Mouse (Mus musculus): ENCODE measurements around the gene Slit1.

The Slit1 gene

DNA sequence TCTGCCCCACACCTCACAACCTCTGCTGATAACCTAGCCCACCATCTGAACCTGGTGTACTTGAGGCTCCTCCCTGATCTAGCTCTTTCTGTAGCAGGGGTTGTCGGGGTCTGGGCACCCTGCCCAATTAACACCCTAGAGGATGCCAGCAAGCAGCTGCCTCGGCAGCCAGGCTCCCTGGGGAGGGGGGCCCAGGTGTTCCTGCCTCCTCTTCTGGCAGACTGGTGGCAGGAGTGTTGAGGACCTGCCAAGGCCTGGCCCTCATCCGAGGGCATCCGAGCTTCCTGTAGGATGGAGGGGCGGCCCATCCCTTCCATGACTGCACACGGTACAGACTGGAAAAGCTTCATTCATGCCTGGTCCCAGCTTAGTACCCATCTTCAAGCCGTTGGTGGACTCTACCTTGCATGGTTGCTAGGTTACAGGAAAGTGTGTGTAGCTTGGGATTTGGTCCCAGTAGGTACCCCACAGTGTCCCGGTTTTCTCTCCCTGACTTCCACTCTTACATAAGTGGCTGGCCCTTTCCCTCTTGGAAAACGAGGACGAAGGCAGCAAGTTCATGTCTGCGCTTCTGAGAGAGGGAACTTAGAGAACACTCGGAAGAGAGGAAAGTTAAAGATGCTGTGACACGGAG is 57.9 kb downstream of the Slit1 start:
- DNase-seq = no peak

GRCm38 (mm10) chr19:41684874-41685273 is 58.6 kb downstream of the Slit1 start:
- DNase-seq = no peak

DNA sequence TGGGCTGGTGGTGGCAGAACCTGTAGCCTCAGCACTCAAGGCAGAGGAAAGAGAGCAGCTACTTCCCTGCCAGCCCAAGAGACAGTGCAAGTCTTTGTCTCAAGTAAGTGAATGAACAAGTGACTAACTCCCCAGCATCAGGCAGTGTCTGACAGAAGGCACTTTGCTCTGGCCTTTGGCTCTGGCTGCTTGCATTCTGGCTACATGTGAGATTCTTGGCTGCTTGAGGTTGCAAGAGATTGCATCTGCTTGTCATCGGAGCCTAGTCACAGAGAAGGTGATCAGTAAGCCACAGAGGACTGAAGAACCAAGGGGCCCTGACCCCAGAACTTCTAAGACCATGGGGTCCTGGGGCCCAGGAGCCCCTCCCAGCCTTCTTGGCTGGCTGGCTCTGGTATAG is 59.5 kb downstream of the Slit1 start:
- no peak for DNase-seq

GRCm38 (mm10) chr19:41680267-41680666 is 63.2 kb downstream of the Slit1 start:
- no peak for DNase-seq

DNA sequence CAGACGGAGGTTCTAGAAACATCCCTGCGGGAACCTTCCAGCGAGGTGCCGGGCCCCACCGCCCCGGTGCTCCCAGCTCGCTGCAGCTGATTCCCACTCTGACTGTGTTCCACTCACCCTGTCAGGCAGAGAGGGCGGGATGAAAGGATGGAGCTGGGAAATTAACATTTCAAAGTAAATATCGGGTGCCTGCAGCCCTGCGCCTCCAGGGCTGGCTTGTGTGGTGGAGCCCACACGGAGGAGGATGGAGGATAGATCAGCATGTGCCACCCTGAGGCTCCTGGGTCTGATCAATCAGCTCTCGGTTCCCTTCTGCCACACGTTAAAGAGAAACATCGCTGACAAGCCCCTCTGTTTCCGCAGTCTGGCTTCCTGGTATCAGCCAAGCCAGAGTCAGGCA is 64.4 kb downstream of the Slit1 start:
- no peak for DNase-seq

DNA sequence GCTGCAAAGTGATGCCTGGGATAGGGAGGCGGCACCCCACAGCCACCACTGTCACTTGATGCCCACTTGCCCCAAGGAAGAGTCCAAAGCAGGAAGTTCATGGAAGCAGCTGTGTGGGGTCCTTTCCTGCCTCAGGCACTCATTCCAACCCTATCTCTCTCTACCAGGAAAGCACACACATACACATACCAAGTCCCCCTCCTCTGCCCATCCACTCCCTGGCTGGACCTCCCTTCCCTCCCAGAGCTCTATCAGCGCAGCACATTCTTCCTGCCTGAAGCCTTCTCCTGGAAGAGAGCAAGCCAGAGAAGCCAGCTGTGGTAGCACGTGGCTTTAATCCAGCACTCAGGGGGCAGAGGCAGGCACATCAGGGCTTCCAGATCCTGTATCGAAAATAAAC is 65.9 kb downstream of the Slit1 start:
- DNase-seq = no peak

GRCm38 (mm10) chr19:41675583-41675982 is 67.9 kb downstream of the Slit1 start:
- DNase-seq = no peak

- DNase-seq = no peak
Observed at GRCm38 (mm10) chr19:41674366-41674765, 69.1 kb downstream of the Slit1 start.

- DNase-seq = no peak
Observed at GRCm38 (mm10) chr19:41672836-41673235, 70.6 kb downstream of the Slit1 start.

DNA sequence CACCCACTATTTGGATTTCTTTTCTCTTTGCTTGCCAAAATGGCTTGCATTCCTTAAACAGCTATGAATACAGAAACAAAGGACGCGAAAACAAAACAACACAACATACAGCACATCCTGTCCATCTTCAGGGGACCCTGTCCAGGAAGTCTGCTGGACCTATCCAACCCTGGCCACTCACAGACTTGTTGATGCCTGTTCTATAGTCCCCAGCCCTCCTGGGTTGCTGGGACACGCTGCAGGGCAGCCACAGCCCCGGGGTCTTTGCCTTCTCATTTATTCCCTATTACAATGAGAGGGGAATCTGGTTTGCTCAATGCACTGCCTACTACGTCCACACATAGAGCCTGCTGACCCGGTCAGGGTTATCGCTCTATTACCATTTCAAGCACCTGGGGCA is 72.5 kb downstream of the Slit1 start:
- no peak for DNase-seq

DNA sequence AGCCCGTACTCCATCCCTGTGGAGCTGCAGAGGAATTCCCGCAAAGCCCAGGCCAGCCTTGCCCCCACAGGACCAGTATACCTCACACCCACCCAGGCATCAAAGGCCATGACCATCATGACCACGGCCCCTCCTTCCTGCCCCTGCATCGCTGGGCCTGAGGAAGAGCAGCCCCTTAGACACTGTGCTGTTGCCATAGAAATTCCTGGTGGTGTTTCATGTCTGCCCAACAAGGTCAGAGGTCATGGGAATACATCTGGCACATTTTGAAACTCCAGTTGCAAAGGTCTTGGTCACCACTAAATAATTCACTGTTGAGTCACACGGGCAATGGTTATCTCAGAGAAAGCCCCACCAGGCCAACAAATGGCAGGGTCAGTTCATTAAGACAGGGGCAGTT is 73.0 kb downstream of the Slit1 start:
- DNase-seq = no peak

DNA sequence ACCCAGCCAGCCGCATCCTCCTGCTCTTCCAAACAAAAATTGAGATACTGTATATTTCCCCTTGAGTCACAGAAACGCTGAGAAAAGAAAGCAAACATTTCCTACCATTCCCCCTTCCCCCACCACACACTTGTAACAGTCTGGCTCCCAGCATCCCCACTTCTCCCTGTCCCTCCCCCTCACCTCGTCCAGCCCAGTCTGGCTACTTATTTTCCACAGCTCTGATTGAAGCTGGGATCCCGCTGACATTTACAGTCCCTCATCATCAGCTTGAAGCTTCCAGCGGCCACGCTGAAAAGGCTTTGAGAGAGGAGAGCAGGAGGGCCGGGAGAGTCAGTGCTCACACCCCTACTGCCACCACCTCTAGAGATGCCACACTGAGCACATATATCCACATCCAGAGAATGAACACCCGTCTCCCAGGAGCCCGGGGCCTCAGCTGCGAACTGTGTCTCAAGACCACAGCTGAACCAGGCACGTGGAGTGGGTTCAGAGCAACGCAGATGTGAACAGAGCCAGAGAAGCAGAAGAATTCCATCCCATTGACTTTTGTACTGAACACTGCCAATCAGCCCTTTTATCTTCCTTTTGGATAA is 73.6 kb downstream of the Slit1 start:
- DNase-seq = no peak

GRCm38 (mm10) chr19:41667591-41667990 is 75.9 kb downstream of the Slit1 start:
- no peak for DNase-seq

DNA sequence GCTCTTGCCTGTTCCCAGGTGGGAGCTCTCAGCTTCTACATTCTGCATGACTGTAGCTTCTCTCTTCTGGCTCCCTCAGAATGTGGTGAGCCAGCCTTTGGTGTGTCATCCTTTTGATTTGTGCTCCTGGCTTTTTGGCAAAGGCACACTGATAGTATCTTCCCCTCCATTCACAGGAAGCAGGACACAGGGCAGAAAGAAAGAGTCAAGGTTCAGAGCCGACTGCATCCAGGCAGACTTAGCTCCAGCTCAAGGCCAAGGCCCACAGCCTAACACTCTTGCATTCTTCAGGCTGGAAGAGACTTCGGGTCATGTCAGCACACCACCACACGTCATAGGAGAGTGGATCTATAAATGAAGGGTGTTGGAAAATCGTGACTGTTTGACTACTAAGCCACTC is 77.5 kb downstream of the Slit1 start:
- no peak for DNase-seq

DNA sequence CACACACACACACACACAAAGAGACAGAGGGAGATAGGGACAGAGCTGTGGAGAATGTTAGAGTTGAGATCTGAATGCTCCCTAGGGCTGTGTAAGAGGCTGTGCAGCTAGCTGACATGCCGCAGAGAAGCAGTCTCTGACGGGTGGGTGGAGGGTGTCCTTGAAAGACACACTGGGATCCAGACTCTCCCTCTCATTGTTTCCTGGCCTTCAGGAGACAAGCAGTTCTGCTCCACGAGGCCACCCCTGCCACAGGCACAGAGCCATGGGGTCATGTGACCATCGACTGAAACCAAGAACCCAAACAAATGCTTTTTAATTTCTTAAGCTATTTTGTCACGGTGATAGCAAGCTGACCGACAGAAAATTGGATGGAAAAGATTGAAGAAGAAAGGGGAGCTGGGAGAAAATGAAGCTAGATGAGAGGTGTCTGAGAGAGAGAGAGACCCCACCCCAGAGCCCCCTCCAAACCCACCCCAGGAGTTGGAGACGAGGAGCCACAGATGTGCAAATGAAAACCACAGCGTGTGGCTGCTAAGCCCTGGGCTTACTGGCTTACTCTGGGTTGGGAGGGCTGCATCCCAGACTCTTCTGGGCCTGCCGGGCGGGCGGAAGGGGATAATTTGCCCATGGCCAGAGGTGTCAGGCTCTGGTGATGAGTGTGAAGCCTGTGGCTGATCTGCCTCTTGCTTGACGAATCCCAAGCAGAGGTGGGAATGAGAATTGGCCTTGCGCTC is 79.8 kb downstream of the Slit1 start:
- DNase-seq = no peak

- DNase-seq = no peak
Observed at GRCm38 (mm10) chr19:41661466-41661865, 82.0 kb downstream of the Slit1 start.

GRCm38 (mm10) chr19:41660999-41661374 is 82.5 kb downstream of the Slit1 start:
- DNase-seq = peak; percentile 79

- DNase-seq = no peak
Observed at GRCm38 (mm10) chr19:41660294-41660998, 83.0 kb downstream of the Slit1 start.

DNA sequence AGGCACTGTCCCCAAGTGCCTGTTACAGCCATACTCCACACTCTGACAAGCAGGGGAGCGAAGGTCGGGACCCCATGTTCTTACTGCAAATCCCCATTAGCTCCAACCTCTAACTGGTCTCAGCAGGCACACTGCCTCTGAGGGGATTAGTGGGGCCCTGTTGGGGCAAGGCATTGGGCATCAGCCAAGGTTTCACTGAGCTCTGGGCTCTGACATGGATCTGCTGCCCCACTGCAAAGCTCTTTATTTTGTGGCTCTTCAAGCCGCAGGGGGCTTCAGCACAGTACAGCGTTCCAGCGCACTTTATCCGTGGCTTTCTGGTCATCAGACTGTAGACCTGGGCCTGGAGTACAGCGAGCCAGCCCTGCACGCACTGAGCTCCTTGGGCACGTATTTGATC is 86.0 kb downstream of the Slit1 start:
- DNase-seq = no peak

DNA sequence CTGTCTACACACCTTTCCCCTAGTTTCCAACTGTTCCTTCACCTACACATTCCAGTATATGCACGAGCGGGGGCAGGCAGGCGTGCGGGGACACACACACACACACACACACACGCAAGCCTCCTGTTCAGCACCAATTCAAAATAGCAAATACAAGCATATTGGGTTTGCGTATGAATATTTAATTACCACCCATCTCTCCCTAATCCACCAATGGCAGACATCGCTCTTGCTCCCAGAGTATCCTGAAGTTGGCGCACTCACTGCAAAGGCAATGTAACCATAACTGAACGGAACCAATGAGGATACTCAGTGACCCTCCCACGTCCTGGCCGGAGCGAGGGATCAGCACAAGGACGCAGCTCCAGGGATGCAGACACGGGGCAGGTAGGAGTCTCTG is 86.8 kb downstream of the Slit1 start:
- DNase-seq = no peak

GRCm38 (mm10) chr19:41655970-41656369 is 87.5 kb downstream of the Slit1 start:
- peak; percentile 87 for DNase-seq

GRCm38 (mm10) chr19:41655089-41655783 is 88.2 kb downstream of the Slit1 start:
- no peak for DNase-seq

DNA sequence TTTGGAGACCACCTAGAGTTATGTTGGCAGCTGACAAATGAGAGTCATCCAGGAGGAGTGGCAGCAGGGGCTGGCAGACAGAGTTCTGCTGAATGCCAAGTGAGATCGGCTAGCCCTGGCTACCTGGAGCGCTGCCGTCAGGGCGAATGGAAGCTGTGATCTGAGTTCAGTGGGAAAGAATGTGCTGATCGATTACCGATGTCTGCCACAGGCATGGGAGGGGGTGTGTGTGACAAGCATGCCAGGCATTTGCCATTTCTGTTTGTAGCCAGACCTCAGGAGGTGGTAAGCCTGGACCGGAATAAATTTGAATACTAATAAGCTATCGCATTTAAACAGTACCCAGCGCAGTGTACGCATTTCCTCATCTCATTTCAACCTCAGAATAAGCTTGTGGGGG is 91.5 kb downstream of the Slit1 start:
- DNase-seq = no peak
